Mouse (Mus musculus) MEL (cell line): ENCODE measurements around the gene Med16. TPM values are rescaled to one million over a fixed set of nuclear protein-coding genes. Genes with fewer than 3 reads are reported as not detected.

Source experiments
- DNase-seq: peaks from one replicate; pipeline ENCODE4 v3.0.0; 2011; ENCODE audit warnings: low read depth, low spot score
- H3K27ac ChIP-seq: 2 replicates; pipeline ENCODE4 v1.5.1; 2012; ENCODE audit warnings: low read depth, mild to moderate bottlenecking, control low read depth, low read length, moderate library complexity; ENCODE audit not compliant: control insufficient read depth
- H3K27me3 ChIP-seq, 2 experiments: fragments of 150-350 bp in 1 of 2; sonication (generic) in 1 of 2; 2 replicates each; pipeline ENCODE4 v1.6.1; 2012; ENCODE audit warnings: low read length in 2 of 2, mild to moderate bottlenecking in 2 of 2, improper control_type of control experiment in 1 of 2, moderate library complexity in 1 of 2; ENCODE audit not compliant: insufficient read depth in 2 of 2, control insufficient read depth in 1 of 2
- H3K36me3 ChIP-seq, 2 experiments: 2 replicates each; pipeline ENCODE4 v1.6.1; 2012 to 2014; ENCODE audit warnings: low read length in 2 of 2, improper control_type of control experiment in 1 of 2, inconsistent platforms in 1 of 2, mild to moderate bottlenecking in 1 of 2; ENCODE audit not compliant: insufficient read depth in 2 of 2, control insufficient read depth in 1 of 2
- H3K4me1 ChIP-seq, 2 experiments: fragments of 150-350 bp in 1 of 2; sonication (generic) in 1 of 2; 2 replicates each; pipeline ENCODE4 v1.6.1; 2012; ENCODE audit warnings: low read length in 2 of 2, improper control_type of control experiment in 1 of 2, mild to moderate bottlenecking in 1 of 2; ENCODE audit not compliant: insufficient read depth in 2 of 2, control insufficient read depth in 1 of 2
- H3K4me3 ChIP-seq, 2 experiments: fragments of 150-350 bp in 1 of 2; sonication (generic) in 1 of 2; 2 replicates each; pipeline ENCODE4 v1.5.1; 2012; ENCODE audit warnings: low read depth in 2 of 2, low read length in 2 of 2, mild to moderate bottlenecking in 2 of 2, moderate library complexity in 2 of 2, control low read depth in 1 of 2, improper control_type of control experiment in 1 of 2; ENCODE audit not compliant: control insufficient read depth in 1 of 2, insufficient read depth in 1 of 2
- H3K79me2 ChIP-seq: 2 replicates; pipeline ENCODE4 v1.6.1; 2012; ENCODE audit warnings: mild to moderate bottlenecking, low read length, moderate library complexity; ENCODE audit not compliant: control insufficient read depth, poor library complexity, insufficient read depth
- H3K9ac ChIP-seq: 2 replicates; pipeline ENCODE4 v1.6.1; 2012; ENCODE audit warnings: low read depth, mild to moderate bottlenecking, control low read depth, low read length, moderate library complexity; ENCODE audit not compliant: control insufficient read depth, poor library complexity, severe bottlenecking
- H3K9me3 ChIP-seq: fragments of 150-350 bp; sonication (generic); replicated peaks from 2 replicates; pipeline ENCODE4 v1.6.1; 2012; ENCODE audit warnings: mild to moderate bottlenecking, low read length, improper control_type of control experiment, moderate library complexity; ENCODE audit not compliant: insufficient read depth
- CHD1 ChIP-seq: IDR thresholded peaks from 2 replicates; pipeline ENCODE4 v1.6.1; 2012; ENCODE audit warnings: low read depth, mild to moderate bottlenecking, inconsistent platforms, low read length, improper control_type of control experiment
- GATA1 ChIP-seq: IDR thresholded peaks from 2 replicates; pipeline ENCODE4 v1.6.1; 2011; ENCODE audit warnings: low read depth, low read length, improper control_type of control experiment
- HCFC1 ChIP-seq: IDR thresholded peaks from 2 replicates; pipeline ENCODE4 v1.6.1; 2012; ENCODE audit warnings: low read depth, mild to moderate bottlenecking, inconsistent platforms, low read length, improper control_type of control experiment, moderate library complexity
- JUND ChIP-seq: IDR thresholded peaks from 2 replicates; pipeline ENCODE4 v1.6.1; 2011; ENCODE audit warnings: low read depth, mild to moderate bottlenecking, improper control_type of control experiment, low read length
- MAFK ChIP-seq: IDR thresholded peaks from 2 replicates; pipeline ENCODE4 v1.6.1; 2011; ENCODE audit warnings: low read depth, mild to moderate bottlenecking, low read length, improper control_type of control experiment, borderline replicate concordance
- MAX ChIP-seq: IDR thresholded peaks from 2 replicates; pipeline ENCODE4 v1.6.1; 2011; ENCODE audit warnings: low read length, improper control_type of control experiment
- MXI1 ChIP-seq: IDR thresholded peaks from 2 replicates; pipeline ENCODE4 v1.6.1; 2011; ENCODE audit warnings: mild to moderate bottlenecking, low read depth, low read length, improper control_type of control experiment
- MYB ChIP-seq: IDR thresholded peaks from 2 replicates; pipeline ENCODE4 v1.6.1; 2011; ENCODE audit warnings: mild to moderate bottlenecking, low read depth, low read length, improper control_type of control experiment
- MYC ChIP-seq: IDR thresholded peaks from 2 replicates; pipeline ENCODE4 v1.6.1; 2011; ENCODE audit warnings: low read depth, mild to moderate bottlenecking, low read length, improper control_type of control experiment, moderate library complexity
- NELFE ChIP-seq: IDR thresholded peaks from 2 replicates; pipeline ENCODE4 v1.6.1; 2011; ENCODE audit warnings: low read depth, low read length, improper control_type of control experiment
- POLR2A ChIP-seq, 2 experiments: IDR thresholded peaks; 2 replicates each; pipeline ENCODE4 v1.6.1; 2011 to 2012; ENCODE audit warnings: low read length in 2 of 2, mild to moderate bottlenecking in 2 of 2, control low read depth in 1 of 2, improper control_type of control experiment in 1 of 2, low read depth in 1 of 2, moderate library complexity in 1 of 2; ENCODE audit not compliant: control insufficient read depth in 1 of 2, insufficient read depth in 1 of 2, poor library complexity in 1 of 2
- POLR2AphosphoS5 ChIP-seq: IDR thresholded peaks from 2 replicates; pipeline ENCODE4 v1.6.1; 2012; ENCODE audit warnings: low read depth, borderline replicate concordance, mild to moderate bottlenecking, inconsistent platforms, low read length, moderate library complexity, mixed read lengths
- SIN3A ChIP-seq: IDR thresholded peaks from 2 replicates; pipeline ENCODE4 v1.6.1; 2012; ENCODE audit warnings: low read length, improper control_type of control experiment, inconsistent platforms
- SMC3 ChIP-seq: IDR thresholded peaks from 2 replicates; pipeline ENCODE4 v1.6.1; 2011; ENCODE audit warnings: low read depth, low read length, improper control_type of control experiment
- TBP ChIP-seq: IDR thresholded peaks from 2 replicates; pipeline ENCODE4 v1.8.0; 2011; ENCODE audit warnings: low read depth, low read length, improper control_type of control experiment
- TCF12 ChIP-seq: IDR thresholded peaks from 2 replicates; pipeline ENCODE4 v1.6.1; 2014; ENCODE audit warnings: low read depth, mild to moderate bottlenecking, inconsistent platforms, low read length, improper control_type of control experiment, moderate library complexity
- UBTF ChIP-seq: IDR thresholded peaks from 2 replicates; pipeline ENCODE4 v1.6.1; 2012; ENCODE audit warnings: low read depth, mild to moderate bottlenecking, inconsistent platforms, low read length, improper control_type of control experiment, moderate library complexity, borderline replicate concordance; ENCODE audit not compliant: insufficient read depth
- ZKSCAN1 ChIP-seq: IDR thresholded peaks from 2 replicates; pipeline ENCODE4 v1.6.1; 2012; ENCODE audit warnings: low read depth, mild to moderate bottlenecking, inconsistent platforms, low read length, improper control_type of control experiment, moderate library complexity
- ZNF384 ChIP-seq: IDR thresholded peaks from 2 replicates; pipeline ENCODE4 v1.6.1; 2012; ENCODE audit warnings: low read depth, mild to moderate bottlenecking, inconsistent platforms, low read length, improper control_type of control experiment
- polyA plus RNA-seq, 2 experiments: library from polyadenylated mRNA; stranded (reverse) in 1 of 2; unstranded in 1 of 2; fragments of >175 nt in 1 of 2; fragments of >200 nt in 1 of 2; gene quantifications; 2 replicates each; pipeline versions ENCODE4 v1.2.1 to v1.2.4; 2012; ENCODE audit warnings: low replicate concordance in 2 of 2, low read depth in 1 of 2; ENCODE audit not compliant: insufficient read length in 2 of 2, insufficient read depth in 1 of 2, missing spikeins in 1 of 2
- total RNA-seq: library from RNA; depleted of rRNA; stranded (reverse); fragments of 300-350 nt; gene quantifications from 2 replicates; pipeline ENCODE4 v1.2.3, GENCODE M21; 2012

The Med16 gene
- total and polyA plus RNA-seq, 3 experiments: 17.3 to 41.2 TPM; not detected in 1

- peaks cover 8 to 39% of the 10 kb centered on the region in 2 experiments; a peak in 3 of 4 replicates for H3K4me1 ChIP-seq
- peak overlapping the region; percentile 63 to 85 for H3K4me3 ChIP-seq
These were observed 26.7 kb downstream of the Med16 start for GRCm38 (mm10) chr10:79881981-79882380.

GRCm38 (mm10) chr10:79880721-79881120 lies 28.0 kb downstream of the Med16 start:
- Histone ChIP-seq H3K36me3 (peaks cover 0 to 19% of the 10 kb centered on the region in 2 experiments; a peak in 2 of 4 replicates), H3K27me3 (no peaks in the 10 kb centered on the region), H3K9ac (peak overlapping the region; percentile 51), H3K4me3 (peak overlapping the region; percentile 63 to 85), H3K9me3 (no peaks in the 10 kb centered on the region), H3K79me2 (no peaks in the 10 kb centered on the region), H3K27ac (no peak overlapping the region), H3K4me1 (peaks cover 12 to 47% of the 10 kb centered on the region in 2 experiments; a peak in 3 of 4 replicates)
- TF ChIP-seq ZKSCAN1 (no peak), MXI1 (peak; percentile 37; the same call in 1 of the 2 replicates), SIN3A (peak; percentile 65; the same call in 1 of the 2 replicates), JUND (no peak), MAX (0 out of 2 replicates have a peak, but pooled peaks have one; percentile 30), MYC (no peak), POLR2AphosphoS5 (no peak), ZNF384 (no peak), MYB (no peak), HCFC1 (no peak), NELFE (no peak)
- peak; percentile 74 for DNase-seq

More at GRCm38 (mm10) chr10:79881981-79882380, 26.7 kb downstream of the Med16 start:
- H3K36me3 ChIP-seq: peaks cover 0 to 11% of the 10 kb centered on the region in 2 experiments; a peak in 2 of 4 replicates
- peak; percentile 76 for DNase-seq
- no peaks in the 10 kb centered on the region for H3K79me2 ChIP-seq
- TF ChIP-seq MYB (no peak), MXI1 (peak; percentile 66), TBP (no peak), CHD1 (no peak), MAX (0 out of 2 replicates have a peak, but pooled peaks have one; percentile 20), TCF12 (no peak), SMC3 (no peak), GATA1 (no peak), POLR2A (IDR thresholded peaks at IDR 0.05; ENCODE audit: control insufficient read depth in 1 of 2, insufficient read depth in 1 of 2, low read depth in 1 of 2, low read length in 2 of 2, poor library complexity in 1 of 2) (peak in 1 of 2 experiments; percentile 45; a peak in 1 of 4 replicates), ZNF384 (no peak), UBTF (no peak), MAFK (no peak), MYC (no peak)
- 0 out of 2 replicates have a peak overlapping the region, but pooled peaks have one; percentile 7 for H3K27ac ChIP-seq
- H3K27me3 ChIP-seq: no peaks in the 10 kb centered on the region
- no peaks in the 10 kb centered on the region for H3K9me3 ChIP-seq
- peak overlapping the region; percentile 51 for H3K9ac ChIP-seq
